Mouse (Mus musculus) hindbrain, embryonic 16.5 days (tissue): ENCODE measurements around the gene Hoxb5. TPM values are rescaled to one million over a fixed set of nuclear protein-coding genes. Genes with fewer than 3 reads are reported as not detected.

Experiments
- ATAC-seq: fragments of 200-750 bp; cut with Nextera tagmentation; 2 replicates; pipeline ENCODE4 v1.8.0; 2017; ENCODE audit warnings: moderate TSS enrichment, moderate library complexity
- H3K27ac ChIP-seq: fragments of 300-500 bp; sonication (generic); 2 replicates; pipeline ENCODE4 v1.5.1; 2014; ENCODE audit warnings: low read depth, mild to moderate bottlenecking, control low read depth, low read length, moderate library complexity
- H3K27me3 ChIP-seq: fragments of 300-500 bp; sonication (generic); replicated peaks from 2 replicates; pipeline ENCODE4 v1.6.1; 2014; ENCODE audit warnings: low read length; ENCODE audit not compliant: control insufficient read depth, insufficient read depth
- H3K36me3 ChIP-seq: fragments of 300-500 bp; sonication (generic); 2 replicates; pipeline ENCODE4 v1.6.1; 2014; ENCODE audit warnings: mild to moderate bottlenecking, low read length, moderate library complexity, mixed read lengths; ENCODE audit not compliant: control insufficient read depth, insufficient read depth
- H3K4me1 ChIP-seq: fragments of 300-500 bp; sonication (generic); 2 replicates; pipeline ENCODE4 v1.6.1; 2014; ENCODE audit warnings: low read depth, low read length; ENCODE audit not compliant: control insufficient read depth, insufficient read depth
- H3K4me2 ChIP-seq: fragments of 300-500 bp; sonication (generic); 2 replicates; pipeline ENCODE4 v1.6.1; 2014; ENCODE audit warnings: mild to moderate bottlenecking, low read length, control low read depth, moderate library complexity
- H3K4me3 ChIP-seq: fragments of 300-500 bp; sonication (generic); 2 replicates; pipeline ENCODE4 v1.5.1; 2014; ENCODE audit warnings: mild to moderate bottlenecking, low read length, control low read depth, moderate library complexity
- H3K9ac ChIP-seq: fragments of 300-500 bp; sonication (generic); 2 replicates; pipeline ENCODE4 v1.6.1; 2014; ENCODE audit warnings: low read depth, mild to moderate bottlenecking, control low read depth, low read length, moderate library complexity
- H3K9me3 ChIP-seq: fragments of 300-500 bp; sonication (generic); 2 replicates; pipeline ENCODE4 v1.6.1; 2014; ENCODE audit warnings: mild to moderate bottlenecking, low read length, moderate library complexity; ENCODE audit not compliant: control insufficient read depth
- WGBS: fragments of 180-500 bp; shearing (Covaris S2); extraction: QIAGEN DNeasy Blood & Tissue Kit; methylation state at CpG from one replicate; pipeline ENCODE4 v1.1.7; 2014; 5-methylcytosine and 5-hydroxymethylcytosine counted together
- polyA plus RNA-seq: library from polyadenylated mRNA; unstranded; fragments of >200 nt; fragmentation: Nextera tagmentation; extraction: Ambion mirVana; gene quantifications from 2 replicates; pipeline ENCODE4 v1.2.1, GENCODE M21; 2015

Hoxb5 gene
- polyA plus RNA-seq, 1 experiment from 2014 or later, result 133 TPM

GRCm38 (mm10) chr11:96344878-96345159 is 41.7 kb downstream of the Hoxb5 start:
- Histone ChIP-seq H3K4me3 (peak overlapping the region; percentile 30), H3K9ac (peak overlapping the region; percentile 62), H3K4me1 (peaks cover 29% of the 10 kb centered on the region), H3K4me2 (peak overlapping the region; percentile 62), H3K9me3 (no peaks in the 10 kb centered on the region), H3K27ac (peak overlapping the region; percentile 91), H3K27me3 (peaks cover 24% of the 10 kb centered on the region), H3K36me3 (no peaks in the 10 kb centered on the region)
- WGBS, result 6% methylated on average over 6 of the region's 6 CpGs
- ATAC-seq, result no peak

- Histone ChIP-seq H3K36me3 (no peaks in the 10 kb centered on the region), H3K4me1 (peaks cover 32% of the 10 kb centered on the region), H3K9me3 (no peaks in the 10 kb centered on the region), H3K27me3 (peaks cover 28% of the 10 kb centered on the region), H3K9ac (peak overlapping the region; percentile 62), H3K4me2 (peak overlapping the region; percentile 62), H3K4me3 (peak overlapping the region; percentile 30), H3K27ac (peak overlapping the region; percentile 91)
- 2% methylated on average over 50 of the region's 56 CpGs for WGBS
- no peak for ATAC-seq
Measured at GRCm38 (mm10) chr11:96345220-96345892, 42.2 kb downstream of the Hoxb5 start.

DNA sequence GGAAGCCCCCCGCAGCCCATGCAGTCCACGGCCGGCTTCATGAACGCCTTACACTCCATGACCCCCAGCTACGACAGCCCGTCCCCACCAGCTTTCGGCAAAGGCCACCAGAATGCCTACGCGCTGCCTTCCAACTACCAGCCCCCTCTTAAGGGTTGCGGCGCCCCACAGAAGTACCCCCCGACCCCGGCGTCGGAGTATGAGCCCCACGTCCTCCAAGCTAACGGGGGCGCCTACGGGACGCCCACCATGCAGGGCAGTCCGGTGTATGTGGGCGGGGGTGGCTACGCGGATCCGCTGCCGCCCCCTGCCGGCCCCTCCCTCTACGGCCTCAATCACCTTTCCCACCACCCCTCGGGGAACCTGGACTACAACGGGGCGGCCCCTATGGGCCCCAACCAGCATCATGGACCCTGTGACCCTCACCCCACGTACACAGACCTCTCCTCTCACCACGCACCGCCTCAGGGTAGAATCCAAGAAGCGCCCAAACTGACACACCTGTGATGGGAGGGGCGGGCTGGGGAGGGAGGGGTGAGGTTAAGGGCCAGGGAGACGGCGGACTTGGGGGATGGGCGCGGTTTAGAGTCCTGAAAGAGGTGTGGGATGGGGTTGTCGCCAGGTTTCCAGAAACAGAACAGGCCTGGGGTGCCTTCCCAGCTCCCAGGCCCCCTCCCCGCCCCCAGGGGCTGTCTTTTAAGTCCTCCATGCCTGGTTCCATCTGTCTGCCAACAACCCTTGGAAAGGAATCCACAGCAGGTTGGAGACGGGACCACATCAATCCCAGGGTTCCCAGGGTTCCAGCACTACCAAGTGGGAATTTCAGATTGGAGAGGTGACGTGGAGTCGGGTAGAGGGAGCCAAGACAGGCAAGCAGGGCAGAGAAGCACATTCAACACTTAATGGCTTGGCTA is 43.0 kb downstream of the Hoxb5 start:
- Histone ChIP-seq H3K4me3 (peak overlapping the region; percentile 30), H3K27ac (peak overlapping the region; percentile 91), H3K9me3 (no peaks in the 10 kb centered on the region), H3K4me2 (peak overlapping the region; percentile 62), H3K9ac (peak overlapping the region; percentile 62), H3K4me1 (peaks cover 38% of the 10 kb centered on the region), H3K27me3 (peaks cover 30% of the 10 kb centered on the region), H3K36me3 (no peaks in the 10 kb centered on the region)
- WGBS, result 2% methylated on average over 44 of the region's 45 CpGs
- no peak for ATAC-seq

- peak overlapping the region; percentile 91 for H3K27ac ChIP-seq
Measured at GRCm38 (mm10) chr11:96346916-96347520, 43.9 kb downstream of the Hoxb5 start.

GRCm38 (mm10) chr11:96347717-96348116 is 44.6 kb downstream of the Hoxb5 start:
- Histone ChIP-seq H3K36me3 (no peaks in the 10 kb centered on the region), H3K9me3 (no peaks in the 10 kb centered on the region), H3K9ac (peak overlapping the region; percentile 43), H3K4me3 (no peak overlapping the region; the same call in 1 of the 2 replicates), H3K4me1 (peaks cover 38% of the 10 kb centered on the region), H3K27me3 (peaks cover 32% of the 10 kb centered on the region), H3K27ac (peak overlapping the region; percentile 97), H3K4me2 (peak overlapping the region; percentile 46)
- WGBS, result 12% methylated on average over 4 of the region's 4 CpGs
- ATAC-seq, result no peak

More at GRCm38 (mm10) chr11:96346916-96347520, 43.9 kb downstream of the Hoxb5 start:
- Histone ChIP-seq H3K27me3 (peaks cover 30% of the 10 kb centered on the region), H3K9ac (no peak overlapping the region), H3K4me3 (no peak overlapping the region), H3K36me3 (no peaks in the 10 kb centered on the region), H3K4me2 (peak overlapping the region; percentile 62; the same call in 1 of the 2 replicates), H3K9me3 (no peaks in the 10 kb centered on the region), H3K4me1 (peaks cover 38% of the 10 kb centered on the region)
- 22% methylated on average over 5 of the region's 5 CpGs for WGBS
- ATAC-seq, result no peak

- H3K9me3 ChIP-seq, result no peaks in the 10 kb centered on the region
- H3K27ac ChIP-seq, result peak overlapping the region; percentile 97
- peak overlapping the region; percentile 46 for H3K4me2 ChIP-seq
- no peak for ATAC-seq
- H3K36me3 ChIP-seq, result no peaks in the 10 kb centered on the region
- H3K4me1 ChIP-seq, result peaks cover 38% of the 10 kb centered on the region
- H3K4me3 ChIP-seq, result peak overlapping the region; percentile 6; the same call in 1 of the 2 replicates
- H3K27me3 ChIP-seq, result peaks cover 32% of the 10 kb centered on the region
- H3K9ac ChIP-seq, result peak overlapping the region; percentile 43
- 4% methylated on average over 21 of the region's 21 CpGs for WGBS
Measured at GRCm38 (mm10) chr11:96348141-96348928, 45.2 kb downstream of the Hoxb5 start.

DNA sequence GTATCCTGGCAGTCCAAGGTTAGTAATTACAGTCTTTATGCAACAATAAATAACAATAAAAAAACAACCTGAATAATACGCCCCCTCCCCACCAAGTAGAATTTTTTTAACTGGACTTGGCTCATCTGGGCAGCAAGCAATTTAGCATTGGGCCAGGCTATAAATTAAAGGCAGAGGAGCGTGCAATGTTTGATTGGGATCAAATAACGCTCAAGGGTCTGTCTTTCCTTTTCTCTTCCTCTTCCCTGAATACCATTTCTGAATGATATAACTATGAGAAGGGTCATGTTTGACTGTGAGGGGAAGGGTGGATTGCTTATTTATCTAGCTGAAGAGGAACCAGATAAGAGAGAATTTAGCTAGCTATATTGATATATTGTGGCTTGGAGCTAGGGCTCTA is 45.9 kb downstream of the Hoxb5 start:
- Histone ChIP-seq H3K4me2 (peak overlapping the region; percentile 46), H3K4me3 (no peak overlapping the region), H3K27me3 (peaks cover 31% of the 10 kb centered on the region), H3K4me1 (peaks cover 38% of the 10 kb centered on the region), H3K27ac (peak overlapping the region; percentile 97), H3K36me3 (no peaks in the 10 kb centered on the region), H3K9me3 (no peaks in the 10 kb centered on the region), H3K9ac (peak overlapping the region; percentile 20; the same call in 1 of the 2 replicates)
- no peak for ATAC-seq
- 20% methylated on average over 3 of the region's 3 CpGs for WGBS

DNA sequence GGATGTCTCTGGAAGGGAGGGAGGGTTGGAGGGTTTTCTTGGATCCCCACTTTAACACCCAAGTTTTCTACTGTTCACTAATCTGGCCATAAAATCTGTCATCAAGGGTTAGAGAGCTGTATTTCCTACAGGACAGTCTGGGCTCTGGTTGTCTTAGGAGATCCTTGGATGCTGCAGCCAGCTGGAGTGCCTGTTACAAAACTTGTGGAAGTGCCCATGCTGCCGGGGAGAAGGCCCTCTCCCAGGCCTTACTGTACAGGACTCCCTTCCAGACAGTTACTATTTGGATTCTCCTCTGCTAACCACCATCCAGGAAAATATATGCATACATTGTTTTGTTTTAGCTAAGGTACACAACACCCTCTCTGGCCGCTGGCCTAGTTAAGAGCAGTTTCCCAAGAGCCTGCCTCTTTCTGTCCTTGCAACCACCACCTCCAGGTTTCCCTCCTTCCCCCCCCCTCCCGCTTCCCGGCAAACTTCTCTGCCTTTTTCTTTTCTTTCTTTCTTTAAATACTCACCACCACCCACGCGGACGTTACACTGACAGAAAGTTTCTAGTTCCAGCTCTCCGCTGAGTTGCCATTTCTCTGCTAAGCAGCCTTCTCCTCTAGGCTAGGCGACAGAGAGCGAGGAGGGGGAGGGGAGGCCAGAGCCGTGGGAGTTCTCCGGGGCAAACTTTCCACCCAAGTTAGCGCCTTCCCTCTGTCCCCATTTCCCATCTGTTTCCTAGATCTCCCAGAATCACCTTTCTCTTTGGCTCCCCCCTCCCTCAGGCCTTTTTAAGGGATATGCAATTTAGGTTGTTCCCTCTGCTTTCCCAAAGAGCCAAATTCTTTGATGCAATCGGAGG is 46.6 kb downstream of the Hoxb5 start:
- no peak for ATAC-seq
- peak overlapping the region; percentile 11 for H3K4me3 ChIP-seq

More for the DNA sequence above, 46.6 kb downstream of the Hoxb5 start:
- Histone ChIP-seq H3K36me3 (no peaks in the 10 kb centered on the region), H3K4me1 (peaks cover 35% of the 10 kb centered on the region), H3K4me2 (peak overlapping the region; percentile 46), H3K9ac (peak overlapping the region; percentile 11), H3K27me3 (peaks cover 25% of the 10 kb centered on the region), H3K9me3 (no peaks in the 10 kb centered on the region), H3K27ac (peak overlapping the region; percentile 97)
- 6% methylated on average over 14 of the region's 14 CpGs for WGBS
